Mouse (Mus musculus): ENCODE data around the gene Olfr1101. TPM values are rescaled to one million over a fixed set of nuclear protein-coding genes. Genes with fewer than 3 reads are reported as not detected.

Olfr1101 gene
- not detected for total RNA-seq (2021)
- long read RNA-seq, experiment 1: 0 reads
- long read RNA-seq, experiment 2: 0 reads

DNA sequence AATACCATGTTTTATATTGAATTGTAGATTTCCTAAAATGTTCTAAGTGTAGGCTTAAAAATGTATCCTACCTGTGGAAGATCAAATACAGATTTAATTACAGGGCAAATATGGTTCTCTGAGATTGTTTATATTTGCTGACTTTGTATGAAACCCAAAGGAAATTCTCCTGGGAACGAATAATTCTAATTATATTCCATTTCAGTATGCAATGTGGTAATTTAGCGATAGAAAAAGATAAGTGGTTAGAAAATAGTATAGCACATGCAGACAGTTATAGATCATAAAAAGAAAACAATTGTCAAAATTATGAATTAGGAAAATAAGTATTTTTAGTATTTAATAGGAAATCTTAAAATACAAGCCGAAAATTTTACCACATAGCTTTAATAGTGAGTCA, at the start of gene Olfr1101:
Gene Olfr1101 (minus strand): TSS at position 101 of the 400 bp plus-strand sequence.
- no peak for DNase-seq
- intact Hi-C loops (cut with DNase I; ENCODE audit: low total_unique reads): no loop called here

DNA sequence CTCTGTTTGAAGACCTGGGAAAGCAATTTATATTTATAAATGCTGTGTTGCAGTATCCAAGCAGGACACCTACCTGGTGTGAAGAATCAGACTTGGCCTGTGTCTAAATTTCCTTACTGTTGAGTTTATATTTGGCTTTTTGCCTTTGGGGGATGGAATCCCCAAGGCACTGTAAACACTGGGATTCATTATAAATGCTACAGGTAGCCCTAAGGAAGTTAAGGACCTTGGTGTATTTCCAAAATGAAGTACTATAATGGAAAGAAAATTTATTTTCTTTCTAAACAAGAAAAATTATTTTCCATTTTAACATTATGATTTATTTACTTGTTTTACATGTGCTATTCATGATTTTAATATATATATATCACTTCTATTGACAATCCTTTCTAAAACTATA, 45.4 kb upstream of the Olfr1101 start, which contains the start of gene Olfr1105:
Gene Olfr1105 (minus strand): TSS at position 101 of the 400 bp plus-strand sequence.
- DNase-seq: no peak
- intact Hi-C loops (cut with DNase I; ENCODE audit: low total_unique reads): no loop called here

DNA sequence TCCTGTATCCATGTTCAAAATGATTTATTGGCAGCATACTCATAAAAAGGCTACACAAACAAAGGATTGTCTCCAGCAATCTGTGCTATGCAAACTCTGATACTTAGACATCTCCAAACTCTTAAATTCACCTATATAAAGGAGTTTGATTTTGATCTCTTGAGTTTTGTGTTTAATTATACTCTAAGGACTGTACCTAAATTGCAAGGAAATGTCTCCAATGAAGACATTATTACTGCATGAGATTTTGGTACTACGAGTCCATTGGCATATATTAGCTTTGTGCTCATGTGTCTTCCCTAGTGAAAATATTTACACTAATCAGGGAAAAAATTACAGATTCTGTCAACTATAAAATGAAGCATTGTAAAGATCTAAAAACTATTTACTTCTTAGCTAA, 36.0 kb upstream of the Olfr1101 start, which contains the start of gene Olfr1104:
Gene Olfr1104 (minus strand): TSS at position 101 of the 400 bp plus-strand sequence.
- intact Hi-C loops (cut with DNase I; ENCODE audit: low total_unique reads): no loop called here
- DNase-seq: no peak

DNA sequence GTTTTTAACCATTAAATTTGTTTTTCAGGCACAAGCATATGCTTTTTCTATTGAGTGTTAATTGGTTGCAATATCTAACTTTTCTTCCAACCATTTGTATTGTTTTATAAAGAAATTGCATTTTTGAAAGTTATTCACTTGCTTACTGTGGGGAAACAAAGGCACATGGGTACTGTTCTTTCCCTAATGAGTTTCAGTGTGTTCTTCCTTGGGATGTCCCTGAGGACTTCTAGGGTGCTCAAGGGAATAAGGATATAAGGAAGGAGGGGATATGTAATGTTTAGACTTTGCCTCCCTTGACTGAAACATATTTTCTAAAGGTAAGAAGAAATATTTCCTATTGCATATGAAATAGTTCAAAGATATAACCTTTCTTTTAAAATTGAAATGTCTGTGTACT, 7.1 kb upstream of the Olfr1101 start, which contains the start of gene Olfr1102:
Gene Olfr1102 (plus strand): TSS at position 301 of the 400 bp plus-strand sequence.
- no peak for DNase-seq
- intact Hi-C loops (cut with DNase I; ENCODE audit: low total_unique reads): no loop called here

DNA sequence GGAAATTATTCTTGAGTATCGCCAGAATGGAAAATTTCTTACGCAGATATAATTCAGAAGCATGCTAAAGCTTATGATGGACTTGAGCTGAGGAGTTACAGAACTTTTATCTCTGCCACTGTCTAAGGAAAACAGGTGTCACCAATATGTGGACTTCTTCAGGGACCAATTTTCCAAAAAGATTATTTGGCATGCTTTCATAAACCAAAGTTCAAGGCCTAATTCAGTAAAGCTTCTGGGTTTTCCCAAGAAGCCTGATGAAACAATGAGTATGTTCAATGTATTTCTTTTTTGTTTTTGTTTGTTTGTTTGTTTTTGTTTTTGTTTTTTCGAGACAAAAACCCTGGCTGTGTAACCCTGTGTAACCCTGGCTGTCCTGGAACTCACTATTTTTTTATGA, 11.2 kb downstream of the Olfr1101 start, which contains the start of gene Olfr1100:
Gene Olfr1100 (minus strand): TSS at position 101 of the 400 bp plus-strand sequence.
- intact Hi-C loops (cut with DNase I; ENCODE audit: low total_unique reads): no loop called here
- DNase-seq: no peak

DNA sequence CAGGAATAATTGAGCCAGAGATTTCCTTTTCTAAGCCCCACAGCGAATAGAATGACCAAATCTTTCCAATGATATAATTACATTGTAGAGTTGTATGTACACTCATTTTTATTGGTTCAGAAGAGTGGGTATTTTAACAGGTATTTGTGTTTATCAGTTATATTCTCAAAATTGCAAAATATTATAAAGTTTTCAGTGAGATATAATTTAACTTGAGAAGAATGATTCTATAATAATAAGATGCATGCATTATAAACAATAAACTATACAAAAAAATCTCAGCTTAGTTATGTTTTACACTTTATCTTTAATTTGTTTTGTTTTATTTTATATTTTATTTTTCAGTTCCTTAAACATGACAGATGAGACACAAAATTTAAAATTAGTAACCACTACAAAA, 30.4 kb downstream of the Olfr1101 start, which contains the start of gene Olfr1099:
Gene Olfr1099 (minus strand): TSS at position 101 of the 400 bp plus-strand sequence.
- intact Hi-C loops (cut with DNase I; ENCODE audit: low total_unique reads): no loop called here
- no peak for DNase-seq

Other genes with a start within 250 kb of the Olfr1101 start
- gene Olfr1090, start 232.2 kb downstream of the Olfr1101 start, total RNA-seq (2021): not detected
- not detected for gene Olfr1093, start 208.7 kb downstream of the Olfr1101 start, total RNA-seq (2021)
- gene Olfr141, start 181.2 kb downstream of the Olfr1101 start, total RNA-seq (2021): not detected
- not detected for gene Olfr1094, start 166.6 kb downstream of the Olfr1101 start, total RNA-seq (2021)
- not detected for gene Olfr1095, start 139.5 kb downstream of the Olfr1101 start, total RNA-seq (2021)
- not detected for gene Gm13723, start 116.4 kb downstream of the Olfr1101 start, total RNA-seq (2021)
- gene Olfr1097, start 99.0 kb downstream of the Olfr1101 start, total RNA-seq (2021): not detected
- gene Olfr1098, start 66.7 kb downstream of the Olfr1101 start, total RNA-seq (2021): not detected
- gene Olfr1099, start 30.5 kb downstream of the Olfr1101 start, total RNA-seq (2021): not detected
- gene Olfr1100, start 11.3 kb downstream of the Olfr1101 start, total RNA-seq (2021): not detected
- gene Olfr1102, start 7.2 kb upstream of the Olfr1101 start, total RNA-seq (2021): not detected
- not detected for gene Olfr1104, start 35.9 kb upstream of the Olfr1101 start, total RNA-seq (2021)
- gene Olfr1105, start 45.3 kb upstream of the Olfr1101 start, total RNA-seq (2021): not detected
- gene Olfr1106, start 61.1 kb upstream of the Olfr1101 start, total RNA-seq (2021): not detected
- gene Olfr1107, start 84.6 kb upstream of the Olfr1101 start, total RNA-seq (2021): not detected
- gene Olfr1109, start 104.8 kb upstream of the Olfr1101 start, total RNA-seq (2021): not detected
- gene Olfr259, start 123.3 kb upstream of the Olfr1101 start, total RNA-seq (2021): not detected
- not detected for gene Olfr1110, start 149.1 kb upstream of the Olfr1101 start, total RNA-seq (2021)
- not detected for gene Olfr1111, start 161.4 kb upstream of the Olfr1101 start, total RNA-seq (2021)
- gene Olfr1112, start 196.6 kb upstream of the Olfr1101 start, total RNA-seq (2021): not detected
- gene Olfr1113, start 217.7 kb upstream of the Olfr1101 start, total RNA-seq (2021): not detected

Measured in gastrocnemius, postnatal 14 days (tissue).